Mouse (Mus musculus) olfactory bulb, adult 2 months (tissue): ENCODE results near the gene Orai2. TPM values are rescaled to one million over a fixed set of nuclear protein-coding genes. Genes with fewer than 3 reads are reported as not detected.

Experiments
- H3K27ac ChIP-seq: fragments of 200-500 bp; 2 replicates; pipeline ENCODE4 v1.5.1; 2012; ENCODE audit warnings: low read depth, low read length; ENCODE audit not compliant: insufficient read depth
- H3K4me1 ChIP-seq: fragments of 200-500 bp; 2 replicates; pipeline ENCODE4 v1.6.1; 2012; ENCODE audit warnings: low read length; ENCODE audit not compliant: control insufficient read depth, insufficient read depth
- H3K4me3 ChIP-seq: fragments of 200-500 bp; 2 replicates; pipeline ENCODE4 v1.5.1; 2012; ENCODE audit warnings: mild to moderate bottlenecking, low read depth, low read length, moderate library complexity; ENCODE audit not compliant: insufficient read depth
- CTCF ChIP-seq: fragments of 200-500 bp; IDR thresholded peaks from 2 replicates; pipeline ENCODE4 v1.5.1; 2012; ENCODE audit warnings: low read depth, mild to moderate bottlenecking, low read length, moderate library complexity; ENCODE audit not compliant: insufficient read depth
- POLR2A ChIP-seq: fragments of 200-500 bp; IDR thresholded peaks from 2 replicates; pipeline ENCODE4 v1.6.1; 2012; ENCODE audit warnings: mild to moderate bottlenecking, low read depth, low read length, moderate library complexity; ENCODE audit not compliant: insufficient read depth
- WGBS: fragments of 180-500 bp; shearing (Covaris S2); methylation state at CpG from one replicate; pipeline ENCODE4 v1.1.7; 2018; 5-methylcytosine and 5-hydroxymethylcytosine counted together
- polyA plus RNA-seq: library from polyadenylated mRNA; stranded (reverse); fragments of >200 nt; gene quantifications from 2 replicates; pipeline ENCODE4 v1.2.4, GENCODE M21; 2012; ENCODE audit warnings: low replicate concordance; ENCODE audit not compliant: missing spikeins, insufficient read depth, insufficient read length

The Orai2 gene
- polyA plus RNA-seq, 1 experiment, result not detected

GRCm38 (mm10) chr5:136143161-136143755 lies 27.3 kb downstream of the Orai2 start:
- Histone ChIP-seq H3K4me1 (peaks cover 3% of the 10 kb centered on the region; the same call in 1 of the 2 replicates), H3K4me3 (no peak overlapping the region), H3K27ac (no peak overlapping the region)
- WGBS, result 78% methylated on average over 6 of the region's 6 CpGs
- TF ChIP-seq POLR2A (no peak), CTCF (no peak)

GRCm38 (mm10) chr5:136142746-136143145 lies 27.8 kb downstream of the Orai2 start:
- H3K4me3 ChIP-seq, result no peak overlapping the region
- TF ChIP-seq POLR2A (no peak), CTCF (no peak)
- H3K27ac ChIP-seq, result no peak overlapping the region
- whole genome bisulfite sequencing, result 83% methylated on average over 5 of the region's 5 CpGs
- peaks cover 4% of the 10 kb centered on the region for H3K4me1 ChIP-seq

- WGBS, result 70% methylated on average over 10 of the region's 10 CpGs
- H3K27ac ChIP-seq, result no peak overlapping the region
These were observed 30.4 kb downstream of the Orai2 start for GRCm38 (mm10) chr5:136140057-136140482.

GRCm38 (mm10) chr5:136139393-136139792 lies 31.1 kb downstream of the Orai2 start:
- 92% methylated on average over 13 of the region's 13 CpGs for WGBS

More at GRCm38 (mm10) chr5:136140057-136140482, 30.4 kb downstream of the Orai2 start:
- TF ChIP-seq CTCF (no peak), POLR2A (no peak)
- Histone ChIP-seq H3K4me3 (no peak overlapping the region), H3K4me1 (peaks cover 8% of the 10 kb centered on the region)

GRCm38 (mm10) chr5:136137658-136138274 lies 32.7 kb downstream of the Orai2 start:
- TF ChIP-seq CTCF (0 out of 2 replicates have a peak, but pooled peaks have one; percentile 28), POLR2A (no peak)
- H3K4me3 ChIP-seq, result no peak overlapping the region
- WGBS, result 75% methylated on average over 13 of the region's 13 CpGs
- H3K27ac ChIP-seq, result no peak overlapping the region
- H3K4me1 ChIP-seq, result peaks cover 8% of the 10 kb centered on the region

More at GRCm38 (mm10) chr5:136139393-136139792, 31.1 kb downstream of the Orai2 start:
- peaks cover 8% of the 10 kb centered on the region for H3K4me1 ChIP-seq
- no peak overlapping the region for H3K27ac ChIP-seq
- H3K4me3 ChIP-seq, result no peak overlapping the region
- TF ChIP-seq CTCF (no peak), POLR2A (no peak)

GRCm38 (mm10) chr5:136136292-136136990 lies 34.1 kb downstream of the Orai2 start:
- Histone ChIP-seq H3K4me3 (peak overlapping the region; percentile 74), H3K27ac (no peak overlapping the region), H3K4me1 (peaks cover 8% of the 10 kb centered on the region)
- no peak for TF ChIP-seq CTCF
- TF ChIP-seq POLR2A, result no peak; the same call in 1 of the 2 replicates
- 6% methylated on average over 20 of the region's 20 CpGs for WGBS

GRCm38 (mm10) chr5:136135571-136136291 lies 34.8 kb downstream of the Orai2 start, which contains the start of the genes Lrwd1 and Alkbh4:
Gene Lrwd1 (minus strand): TSS chr5:136136074.
Gene Alkbh4 (plus strand): TSS chr5:136136146.
- Histone ChIP-seq H3K4me1 (peaks cover 8% of the 10 kb centered on the region), H3K4me3 (peak within 1 kb of the TSS; percentile 74), H3K27ac (no peak within 1 kb of the TSS)
- WGBS, result under 1% methylated on average over 60 of the region's 60 CpGs
- TF ChIP-seq CTCF (peak; percentile 51), POLR2A (peak; percentile 62)

- Histone ChIP-seq H3K4me3 (no peak overlapping the region), H3K4me1 (peaks cover 10% of the 10 kb centered on the region), H3K27ac (no peak overlapping the region)
- TF ChIP-seq POLR2A, result no peak
- WGBS, result 86% methylated on average over 10 of the region's 10 CpGs
These were observed 48.3 kb downstream of the Orai2 start for GRCm38 (mm10) chr5:136122165-136122564.
